Mouse (Mus musculus): ENCODE measurements around the gene Tsen15. TPM values are rescaled to one million over a fixed set of nuclear protein-coding genes. Genes with fewer than 3 reads are reported as not detected.

Gene Tsen15
- polyA plus RNA-seq, 1 experiment: 3.1 TPM

DNA sequence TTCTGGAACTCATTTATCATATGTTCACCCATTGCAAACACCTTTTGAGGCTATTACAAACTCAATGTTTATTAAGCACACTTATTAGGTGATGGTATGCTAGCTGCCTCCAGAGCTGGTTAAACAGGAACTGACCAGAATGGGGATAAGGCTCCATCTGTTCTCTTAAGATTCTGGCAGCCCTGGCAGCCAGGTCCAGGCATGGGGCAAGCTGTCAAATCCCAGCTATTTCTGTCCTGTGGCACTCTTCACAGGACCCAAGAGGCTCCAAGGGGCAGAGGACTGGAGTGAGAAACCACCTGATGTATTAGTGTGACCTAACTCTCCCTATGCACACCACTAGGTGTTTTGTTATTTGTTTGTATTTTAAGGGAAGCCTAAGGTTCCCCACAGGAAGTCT is 38.5 kb downstream of the Tsen15 start:
- Histone ChIP-seq H3K27me3 (ENCODE audit: control insufficient read depth) (no peaks in the 10 kb centered on the region), H3K36me3 (ENCODE audit: control insufficient read depth) (no peaks in the 10 kb centered on the region), H3K9me3 (ENCODE audit: control insufficient read depth, low read length) (no peaks in the 10 kb centered on the region; the same call in 1 of the 2 replicates), H3K4me3 (replicated peaks) (no peak overlapping the region), H3K4me1 (ENCODE audit: control insufficient read depth) (no peaks in the 10 kb centered on the region)
- TF ChIP-seq GATA1 (IDR thresholded peaks at IDR 0.05; ENCODE audit: low read length) (no peak), TAL1 (IDR thresholded peaks at IDR 0.05; ENCODE audit: low read length) (no peak)

DNA sequence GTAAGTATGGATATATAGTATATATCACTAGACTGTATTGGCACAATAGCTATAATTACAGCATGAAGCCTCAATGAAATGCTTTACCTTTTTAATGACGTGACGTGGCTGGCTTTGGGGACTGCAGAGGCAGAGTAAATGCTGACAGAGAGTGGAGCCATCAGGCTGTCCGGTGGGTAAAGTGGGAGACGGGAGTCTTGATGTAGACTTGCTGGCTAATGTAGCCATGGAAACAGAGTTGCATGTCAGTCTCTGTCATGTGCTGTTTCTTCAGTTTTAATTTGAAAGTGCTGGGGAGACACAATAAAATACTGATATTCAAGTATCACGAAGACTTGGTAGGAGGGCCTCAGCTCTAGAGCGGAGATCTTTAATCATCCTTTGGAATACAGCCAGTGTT is 62.5 kb downstream of the Tsen15 start:
- H3K4me3 ChIP-seq (replicated peaks): no peak overlapping the region
- H3K4me1 ChIP-seq (ENCODE audit: control insufficient read depth): no peaks in the 10 kb centered on the region
- TF ChIP-seq TAL1 (IDR thresholded peaks at IDR 0.05; ENCODE audit: low read length) (no peak), GATA1 (IDR thresholded peaks at IDR 0.05; ENCODE audit: low read length) (no peak)
- H3K27me3 ChIP-seq (ENCODE audit: control insufficient read depth): no peaks in the 10 kb centered on the region
- H3K36me3 ChIP-seq (ENCODE audit: control insufficient read depth): no peaks in the 10 kb centered on the region
- no peaks in the 10 kb centered on the region for H3K9me3 ChIP-seq (ENCODE audit: control insufficient read depth, low read length)

Other genes with a start within 250 kb of the Tsen15 start
- gene Colgalt2, start 13.1 kb upstream of the Tsen15 start, polyA plus RNA-seq (2012): not detected in 2 replicates

Measured in erythroblast, embryonic 14.5 days (primary cell).